Mouse (Mus musculus) lung, adult 2 months (tissue): ENCODE results near the gene Llcfc1. TPM values are rescaled to one million over a fixed set of nuclear protein-coding genes. Genes with fewer than 3 reads are reported as not detected.

Experiments
- DNase-seq: peaks from one replicate; pipeline ENCODE4 v3.0.0; 2022
- H3K4me1 ChIP-seq: fragments of 200-500 bp; 2 replicates; pipeline ENCODE4 v1.6.1; 2011; ENCODE audit warnings: low read length; ENCODE audit not compliant: control insufficient read depth, insufficient read depth
- H3K4me3 ChIP-seq: fragments of 200-500 bp; replicated peaks from 2 replicates; pipeline ENCODE3; 2011; ENCODE audit warnings: low read depth, mild to moderate bottlenecking, control low read depth, low read length; ENCODE audit errors: extremely low read depth
- CTCF ChIP-seq: fragments of 200-500 bp; IDR thresholded peaks from 2 replicates; pipeline ENCODE4 v1.5.1; 2011; ENCODE audit warnings: mild to moderate bottlenecking, low read length, control low read depth; ENCODE audit not compliant: insufficient read depth
- POLR2A ChIP-seq: fragments of 200-500 bp; IDR thresholded peaks from 2 replicates; pipeline ENCODE4 v1.6.1; 2011; ENCODE audit warnings: low read depth, mild to moderate bottlenecking, control low read depth, low read length, borderline replicate concordance; ENCODE audit errors: extremely low read depth
- WGBS: fragments of 180-500 bp; shearing (Covaris S2); methylation state at CpG from one replicate; pipeline ENCODE4 v1.1.7; 2018; 5-methylcytosine and 5-hydroxymethylcytosine counted together
- polyA plus RNA-seq: library from polyadenylated mRNA; depleted of rRNA; stranded (reverse); fragments of >200 nt; gene quantifications from 2 replicates; pipeline ENCODE4 v1.2.3, GENCODE M21; 2012

The Llcfc1 gene
- polyA plus RNA-seq, 1 experiment: not detected

DNA sequence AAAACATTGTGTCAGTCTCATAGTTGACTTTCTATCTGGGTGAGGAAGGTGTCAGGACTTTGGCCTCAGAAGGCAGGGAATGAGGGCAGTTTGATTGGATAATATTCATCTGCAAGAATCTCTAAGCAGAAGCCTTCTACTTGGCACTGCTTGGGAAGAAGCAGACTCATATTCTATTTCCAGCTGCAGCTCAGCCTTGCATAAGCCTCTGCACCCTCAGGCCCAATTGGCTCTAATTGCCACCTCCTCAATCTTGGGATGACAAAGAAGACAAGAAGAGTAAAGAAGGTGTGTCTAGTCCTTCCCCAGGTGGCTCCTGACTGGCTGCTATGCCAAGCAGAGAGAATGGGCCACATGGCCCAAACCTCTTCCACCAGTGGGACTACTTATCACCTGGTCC, 37.6 kb upstream of the Llcfc1 start:
- no peak for DNase-seq
- TF ChIP-seq POLR2A (no peak), CTCF (no peak)
- H3K4me1 ChIP-seq: no peaks in the 10 kb centered on the region
- H3K4me3 ChIP-seq: no peak overlapping the region

DNA sequence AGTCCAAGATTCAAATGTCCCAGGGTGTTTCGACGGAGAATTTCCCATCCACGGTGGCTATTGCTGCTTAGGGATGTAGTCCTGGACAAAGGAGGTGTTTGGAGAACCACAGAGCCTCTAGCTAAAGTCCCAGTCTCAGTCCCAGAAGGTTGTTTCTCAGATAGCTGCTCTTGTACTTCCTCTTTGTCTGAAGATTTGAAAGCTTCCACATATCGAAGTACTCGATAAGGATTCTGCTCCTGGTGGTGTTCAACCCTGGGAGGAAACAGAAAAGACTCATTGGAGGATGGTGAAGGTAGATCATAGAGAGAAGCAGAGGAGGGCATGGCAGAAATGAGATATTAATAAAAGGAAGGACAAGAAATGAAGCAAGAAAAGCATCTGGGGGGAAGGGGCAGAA, 31.1 kb upstream of the Llcfc1 start:
- DNase-seq: no peak
- TF ChIP-seq CTCF: no peak
- TF ChIP-seq POLR2A: no peak
- WGBS: 86% methylated on average over 5 of the region's 5 CpGs
- H3K4me1 ChIP-seq: no peaks in the 10 kb centered on the region
- H3K4me3 ChIP-seq: no peak overlapping the region

DNA sequence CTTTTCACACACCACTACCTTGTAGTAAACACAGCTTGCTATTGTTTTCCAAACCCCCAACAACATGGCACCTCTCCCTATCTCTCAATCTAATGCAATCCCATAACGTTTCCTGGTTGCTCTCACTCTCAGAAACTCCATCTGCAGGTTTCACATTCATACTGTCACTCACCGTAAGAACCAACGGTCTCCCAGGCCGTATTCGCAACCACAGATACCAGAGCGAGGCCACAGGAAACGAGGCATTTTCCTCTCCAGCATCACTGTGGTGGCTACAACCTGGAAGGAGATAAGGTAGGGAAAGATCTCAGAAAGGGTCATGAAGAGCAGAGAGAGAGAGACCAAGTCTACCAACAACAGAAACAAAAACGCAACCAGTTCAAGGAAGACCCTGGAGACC, 29.6 kb upstream of the Llcfc1 start:
- TF ChIP-seq CTCF (no peak), POLR2A (no peak)
- 70% methylated on average over 8 of the region's 8 CpGs for WGBS
- no peak for DNase-seq
- Histone ChIP-seq H3K4me3 (no peak overlapping the region), H3K4me1 (no peaks in the 10 kb centered on the region)

DNA sequence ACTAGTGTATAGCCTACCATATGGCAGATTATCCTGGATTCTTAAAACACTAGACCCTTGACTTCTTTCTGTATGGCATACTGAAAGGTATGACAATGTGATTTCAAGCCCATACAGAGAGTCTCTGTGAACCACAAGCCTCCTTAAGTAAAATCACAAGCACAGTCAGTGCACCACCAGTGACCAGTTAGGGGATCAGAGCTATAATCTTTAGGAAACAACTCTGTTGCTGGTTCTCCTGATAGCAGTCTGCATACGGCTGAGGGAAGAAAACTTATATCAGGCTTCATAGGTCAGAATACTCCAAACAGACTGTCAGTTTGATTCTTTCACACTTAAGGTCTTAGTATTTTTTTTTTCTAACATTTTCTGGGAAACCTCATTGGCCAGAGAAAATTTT, 25.7 kb upstream of the Llcfc1 start:
- DNase-seq: no peak
- H3K4me3 ChIP-seq: no peak overlapping the region
- H3K4me1 ChIP-seq: no peaks in the 10 kb centered on the region
- WGBS: 53% methylated on average over 1 of the region's 1 CpGs
- TF ChIP-seq POLR2A (no peak), CTCF (no peak)

DNA sequence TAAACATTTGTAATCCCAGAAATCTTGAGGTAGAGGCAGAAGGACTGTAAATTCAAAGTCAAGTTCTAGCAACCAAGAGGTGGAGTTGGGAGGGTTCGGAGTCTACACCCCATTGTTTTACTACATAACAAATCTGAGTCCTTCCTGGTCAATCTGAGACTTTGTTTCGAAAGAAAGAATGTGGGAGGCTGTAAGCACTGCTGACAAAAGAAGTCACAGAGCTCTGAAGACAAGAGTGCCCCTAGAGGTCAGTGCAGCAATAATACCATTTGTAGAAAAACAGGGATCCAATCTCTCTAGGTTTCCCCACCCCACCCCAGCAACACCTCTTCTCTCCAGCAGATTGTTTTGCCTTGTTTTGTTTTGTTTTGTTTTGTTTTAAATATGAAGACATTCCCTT, 21.9 kb upstream of the Llcfc1 start:
- H3K4me3 ChIP-seq: no peak overlapping the region
- 24% methylated on average over 2 of the region's 2 CpGs for WGBS
- no peak for DNase-seq
- TF ChIP-seq POLR2A (no peak), CTCF (no peak)
- no peaks in the 10 kb centered on the region for H3K4me1 ChIP-seq

DNA sequence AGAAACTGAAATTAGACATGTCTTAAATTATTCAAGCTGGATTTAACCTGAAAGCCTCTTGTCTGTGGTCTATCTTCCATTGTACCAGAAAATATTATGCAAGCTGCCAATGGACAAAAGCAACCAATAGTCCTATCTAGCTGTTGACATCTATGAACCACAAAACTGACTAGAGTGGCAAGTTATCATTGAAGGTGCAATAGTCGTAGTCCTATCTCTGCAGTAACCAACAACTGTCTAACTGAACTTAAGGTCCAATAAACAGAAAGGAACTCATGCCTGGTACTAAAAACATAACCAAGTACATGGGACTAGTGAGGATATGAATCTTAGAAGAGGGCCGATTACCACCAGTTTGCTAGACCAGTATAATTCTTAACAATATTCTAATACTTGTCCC, 7.7 kb upstream of the Llcfc1 start:
- no peak for TF ChIP-seq CTCF
- no peak for TF ChIP-seq POLR2A
- Histone ChIP-seq H3K4me1 (no peaks in the 10 kb centered on the region), H3K4me3 (no peak overlapping the region)
- no peak for DNase-seq
- WGBS: 88% methylated on average over 2 of the region's 2 CpGs

DNA sequence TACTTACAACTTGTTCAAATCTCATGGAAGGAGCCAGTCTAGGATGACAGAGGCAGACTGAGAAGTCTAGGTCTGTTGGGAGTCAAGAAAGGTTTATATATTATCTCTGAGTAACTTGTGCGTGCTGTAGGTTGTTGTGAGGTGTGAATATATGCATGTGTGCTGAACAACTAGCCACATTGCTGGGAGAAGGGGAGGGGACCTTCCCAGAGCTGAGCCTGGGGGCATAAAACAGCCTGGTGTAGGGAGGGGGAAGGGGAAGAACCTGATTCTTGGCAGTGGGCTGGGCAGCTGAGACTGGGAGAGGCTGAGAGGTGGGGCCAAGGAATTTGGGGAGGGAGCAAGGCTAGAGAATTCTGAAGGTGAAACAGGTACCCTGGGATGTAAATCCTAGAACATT, 3.6 kb upstream of the Llcfc1 start, which contains the start of gene Trpv5:
TSS of gene Trpv5 (minus strand) at position 101 of the 400 bp plus-strand sequence.
- no peak for DNase-seq
- no peaks in the 10 kb centered on the region for H3K4me1 ChIP-seq
- H3K4me3 ChIP-seq: no peak within 1 kb of the TSS
- 50% methylated on average over 1 of the region's 1 CpGs for WGBS
- TF ChIP-seq CTCF (no peak), POLR2A (no peak)

DNA sequence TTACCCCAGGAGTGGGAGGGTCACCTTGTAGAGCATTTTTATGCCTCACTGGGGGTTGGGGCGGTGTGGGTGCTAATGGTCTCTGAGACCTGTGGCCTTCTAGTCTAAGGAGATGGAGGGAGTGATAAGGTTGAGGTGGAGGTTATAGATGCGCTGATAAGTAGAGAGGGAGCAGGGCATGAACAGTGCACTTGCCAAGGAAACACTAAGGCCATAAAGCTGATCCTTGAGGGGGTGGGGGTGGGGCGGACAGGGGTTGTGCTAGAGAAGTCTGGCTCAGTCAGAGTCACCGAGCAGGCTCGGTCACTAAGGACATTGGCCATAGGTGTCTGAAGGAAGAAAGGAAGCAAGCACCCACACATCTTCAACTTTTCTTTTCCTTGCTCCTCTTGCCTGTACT, 2.6 kb upstream of the Llcfc1 start:
- no peak overlapping the region for H3K4me3 ChIP-seq
- no peak for DNase-seq
- WGBS: 72% methylated on average over 5 of the region's 5 CpGs
- H3K4me1 ChIP-seq: no peaks in the 10 kb centered on the region
- TF ChIP-seq CTCF (no peak), POLR2A (no peak)

DNA sequence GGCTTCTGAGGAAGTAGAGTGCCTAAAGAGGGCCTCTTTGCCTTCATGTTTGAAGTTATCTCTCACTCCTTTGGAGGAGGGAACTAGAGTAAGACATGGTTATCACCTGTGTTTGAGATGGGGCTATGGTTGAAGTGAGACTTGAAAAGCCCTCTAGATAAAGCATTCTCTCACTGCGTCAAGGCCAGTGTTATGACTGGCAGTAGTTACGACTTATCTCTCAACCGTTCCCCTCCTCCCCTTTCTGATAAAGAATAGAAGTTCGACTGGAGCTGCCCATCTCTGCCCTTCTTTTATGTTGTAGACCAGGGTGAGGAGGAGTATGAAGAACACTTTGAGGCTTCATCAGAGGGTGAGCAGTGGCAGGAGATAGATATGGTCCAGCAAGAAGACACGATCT, 680 bp downstream of the Llcfc1 start:
- no peak for TF ChIP-seq POLR2A
- no peak for TF ChIP-seq CTCF
- no peak for DNase-seq
- H3K4me1 ChIP-seq: no peaks in the 10 kb centered on the region
- no peak overlapping the region for H3K4me3 ChIP-seq
- 64% methylated on average over 5 of the region's 5 CpGs for WGBS

DNA sequence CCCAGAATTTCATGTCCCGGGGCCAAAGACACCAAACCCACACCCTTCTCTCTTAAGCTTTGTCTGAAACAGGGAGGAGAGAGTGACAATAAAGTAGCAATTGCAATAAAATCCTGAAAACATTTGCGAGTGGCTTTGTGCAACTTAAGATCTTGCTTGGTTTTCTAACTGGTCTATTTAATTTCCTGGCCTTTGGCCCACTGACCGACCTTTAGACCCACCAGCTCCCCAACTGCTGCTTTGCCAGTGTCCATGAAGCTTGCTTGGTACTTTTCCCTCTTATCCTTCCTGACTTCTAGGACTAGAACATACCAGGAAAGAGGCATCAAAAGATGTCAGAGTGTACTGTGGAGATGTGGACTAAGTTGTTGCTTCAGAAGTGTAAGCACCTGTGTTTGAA, 1.4 kb downstream of the Llcfc1 start:
- H3K4me3 ChIP-seq: no peak overlapping the region
- H3K4me1 ChIP-seq: no peaks in the 10 kb centered on the region
- no peak for TF ChIP-seq CTCF
- TF ChIP-seq POLR2A: no peak
- DNase-seq: no peak
- WGBS: 83% methylated on average over 3 of the region's 3 CpGs

DNA sequence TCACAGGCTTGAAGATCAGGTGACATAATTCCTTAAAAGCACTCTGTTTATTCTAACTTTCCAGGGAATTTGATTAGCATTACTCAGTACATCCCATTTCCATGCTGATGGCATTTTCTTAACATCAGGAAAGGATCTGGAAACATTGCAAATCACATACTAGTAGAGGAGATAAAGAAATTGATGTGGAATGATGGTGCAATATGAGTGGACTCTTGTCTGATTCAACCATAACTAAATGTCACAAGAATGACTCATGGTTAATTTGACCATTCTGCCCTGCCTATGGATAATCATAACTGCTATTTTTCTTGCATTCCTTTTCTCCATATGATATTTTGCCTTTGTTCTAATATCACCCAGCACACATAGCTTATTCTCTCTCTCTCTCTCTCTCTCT, 8.0 kb downstream of the Llcfc1 start:
- DNase-seq: no peak
- H3K4me1 ChIP-seq: no peaks in the 10 kb centered on the region
- H3K4me3 ChIP-seq: no peak overlapping the region
- no peak for TF ChIP-seq POLR2A
- TF ChIP-seq CTCF: no peak
